Mouse (Mus musculus) CH12.LX (cell line): Measurements from ENCODE around the gene Snrpe. TPM values are rescaled to one million over a fixed set of nuclear protein-coding genes. Genes with fewer than 3 reads are reported as not detected.
A peak's percentile ranks its signal among the peaks of the same experiment; 100 is the strongest.

Experiments used
- DNase-seq: peaks from one replicate; pipeline ENCODE4 v3.0.0-alpha.2; 2013; ENCODE audit errors: extremely low read depth
- H3K27ac ChIP-seq: 2 replicates; pipeline ENCODE4 v1.5.1; 2012; ENCODE audit warnings: low read depth, mild to moderate bottlenecking, control low read depth, moderate library complexity; ENCODE audit not compliant: insufficient read depth
- H3K27me3 ChIP-seq: replicated peaks from 2 replicates; pipeline ENCODE3; 2012; ENCODE audit warnings: inconsistent platforms
- H3K36me3 ChIP-seq, 2 experiments: replicated peaks in 1 of 2; 2 replicates each; pipeline versions ENCODE3 to v1.6.1; 2012; ENCODE audit warnings: inconsistent platforms in 1 of 2, low read length in 1 of 2, mild to moderate bottlenecking in 1 of 2, mixed read lengths in 1 of 2, moderate library complexity in 1 of 2; ENCODE audit not compliant: control insufficient read depth in 1 of 2, insufficient read depth in 1 of 2
- H3K4me1 ChIP-seq, 2 experiments: 2 replicates each; pipeline ENCODE4 v1.6.1; 2012; ENCODE audit warnings: inconsistent platforms in 1 of 2, moderate library complexity in 1 of 2; ENCODE audit not compliant: insufficient read depth in 2 of 2, control insufficient read depth in 1 of 2
- H3K4me2 ChIP-seq: 2 replicates; pipeline ENCODE4 v1.6.1; 2012; ENCODE audit warnings: low read depth, mild to moderate bottlenecking, control low read depth; ENCODE audit not compliant: poor library complexity, insufficient read depth, severe bottlenecking
- H3K4me3 ChIP-seq, 3 experiments: fragments of 150-350 bp in 1 of 3; sonication (generic) in 1 of 3; replicated peaks in 1 of 3; 2 replicates each; pipeline versions ENCODE3 to v1.5.1; 2011 to 2012; ENCODE audit warnings: low read depth in 2 of 3, low read length in 2 of 3, mild to moderate bottlenecking in 2 of 3, moderate library complexity in 2 of 3, control low read depth in 1 of 3, improper control_type of control experiment in 1 of 3, inconsistent platforms in 1 of 3, mixed read lengths in 1 of 3; ENCODE audit not compliant: poor library complexity in 1 of 3
- H3K79me2 ChIP-seq: replicated peaks from 2 replicates; pipeline ENCODE4 v1.6.1; 2012; ENCODE audit warnings: mild to moderate bottlenecking, moderate library complexity; ENCODE audit not compliant: control insufficient read depth, poor library complexity, insufficient read depth, severe bottlenecking; ENCODE audit errors: extremely low read depth
- H3K9ac ChIP-seq: 2 replicates; pipeline ENCODE4 v1.6.1; 2012; ENCODE audit warnings: low read depth, mild to moderate bottlenecking, control low read depth, moderate library complexity; ENCODE audit not compliant: insufficient read depth
- H3K9me3 ChIP-seq: replicated peaks from 2 replicates; pipeline ENCODE3; 2012; ENCODE audit warnings: low read length, inconsistent platforms, mixed read lengths
- BHLHE40 ChIP-seq: IDR thresholded peaks from 2 replicates; pipeline ENCODE4 v1.6.1; 2011; ENCODE audit warnings: mild to moderate bottlenecking, low read depth, low read length, improper control_type of control experiment
- CTCF ChIP-seq, 2 experiments: IDR thresholded peaks in 1 of 2; conservative IDR thresholded peaks in 1 of 2; 2 replicates each; pipeline ENCODE4 v1.5.1; 2011 to 2012; ENCODE audit warnings: low read depth in 2 of 2, low read length in 2 of 2, improper control_type of control experiment in 1 of 2, inconsistent platforms in 1 of 2, mild to moderate bottlenecking in 1 of 2, moderate library complexity in 1 of 2
- E2F4 ChIP-seq: IDR thresholded peaks from 2 replicates; pipeline ENCODE4 v1.6.1; 2011; ENCODE audit warnings: low read depth, low read length, improper control_type of control experiment; ENCODE audit not compliant: insufficient replicate concordance
- ELF1 ChIP-seq: IDR thresholded peaks from 2 replicates; pipeline ENCODE4 v1.6.1; 2014; ENCODE audit warnings: low read depth, mild to moderate bottlenecking, inconsistent platforms, low read length, improper control_type of control experiment
- EP300 ChIP-seq: IDR thresholded peaks from 2 replicates; pipeline ENCODE4 v1.6.1; 2011; ENCODE audit warnings: low read length, improper control_type of control experiment
- ETS1 ChIP-seq: conservative IDR thresholded peaks from 2 replicates; pipeline ENCODE4 v1.6.1; 2012; ENCODE audit warnings: low read depth, mild to moderate bottlenecking, inconsistent platforms, low read length, improper control_type of control experiment, moderate library complexity
- GABPA ChIP-seq: IDR thresholded peaks from 2 replicates; pipeline ENCODE4 v1.6.1; 2012; ENCODE audit warnings: low read depth, low read length, improper control_type of control experiment, inconsistent platforms; ENCODE audit not compliant: insufficient replicate concordance
- MAFK ChIP-seq: IDR thresholded peaks from 2 replicates; pipeline ENCODE4 v1.6.1; 2011; ENCODE audit warnings: low read length, improper control_type of control experiment; ENCODE audit not compliant: insufficient replicate concordance
- MAZ ChIP-seq: IDR thresholded peaks from 2 replicates; pipeline ENCODE4 v1.6.1; 2012; ENCODE audit warnings: low read depth, mild to moderate bottlenecking, inconsistent platforms, low read length, improper control_type of control experiment, moderate library complexity
- MEF2A ChIP-seq: IDR thresholded peaks from 2 replicates; pipeline ENCODE4 v1.6.1; 2014; ENCODE audit warnings: low read depth, mild to moderate bottlenecking, inconsistent platforms, low read length, improper control_type of control experiment, borderline replicate concordance
- NELFE ChIP-seq: IDR thresholded peaks from 2 replicates; pipeline ENCODE4 v1.6.1; 2011; ENCODE audit warnings: low read depth, low read length, improper control_type of control experiment
- NRF1 ChIP-seq: IDR thresholded peaks from 2 replicates; pipeline ENCODE4 v1.6.1; 2014; ENCODE audit warnings: low read depth, mild to moderate bottlenecking, inconsistent platforms, low read length, improper control_type of control experiment, moderate library complexity
- POLR2A ChIP-seq: IDR thresholded peaks from 2 replicates; pipeline ENCODE4 v1.6.1; 2011; ENCODE audit warnings: low read depth, mild to moderate bottlenecking, improper control_type of control experiment, low read length
- UBTF ChIP-seq: IDR thresholded peaks from 2 replicates; pipeline ENCODE4 v1.6.1; 2012; ENCODE audit warnings: low read depth, mild to moderate bottlenecking, inconsistent platforms, low read length, improper control_type of control experiment, moderate library complexity
- ZC3H11A ChIP-seq: IDR thresholded peaks from 2 replicates; pipeline ENCODE4 v1.6.1; 2012; ENCODE audit warnings: low read depth, mild to moderate bottlenecking, inconsistent platforms, low read length, improper control_type of control experiment
- ZKSCAN1 ChIP-seq: IDR thresholded peaks from 2 replicates; pipeline ENCODE4 v1.6.1; 2012; ENCODE audit warnings: low read depth, inconsistent platforms, low read length, improper control_type of control experiment, borderline replicate concordance
- ZNF384 ChIP-seq: IDR thresholded peaks from 2 replicates; pipeline ENCODE4 v1.6.1; 2012; ENCODE audit warnings: low read depth, low read length, improper control_type of control experiment, inconsistent platforms
- dilution Hi-C: fragments of 300-500 bp; cut with MboI; formaldehyde crosslinking; loops from 2 replicates; pipeline ENCODE4 v1.14.3; 2020; ENCODE audit warnings: low sequenced_read_pairs; ENCODE audit not compliant: extremely low pct_unique_long_range_greater_than_20kb, extremely low pct_ligation_motif_present
- in situ Hi-C: fragments of 300-500 bp; cut with MboI; formaldehyde crosslinking; loops from 3 replicates; pipeline ENCODE4 v1.14.3; 2019; ENCODE audit warnings: low sequenced_read_pairs, low pct_ligation_motif_present, low pct_unique_long_range_greater_than_20kb, mixed read lengths
- polyA plus RNA-seq: library from polyadenylated mRNA; unstranded; fragments of >175 nt; gene quantifications from 2 replicates; pipeline ENCODE4 v1.2.1, GENCODE M21; 2012; ENCODE audit warnings: low read depth; ENCODE audit not compliant: insufficient read length
- total RNA-seq, 2 experiments: library from RNA; depleted of rRNA; stranded (reverse); fragments of 300-350 nt in 1 of 2; fragments of >200 nt in 1 of 2; gene quantifications; 2 replicates each; pipeline ENCODE4 v1.2.3; 2012 to 2014

Gene Snrpe
- total and polyA plus RNA-seq, 3 experiments: 405 to 877 (median 417) TPM

DNA sequence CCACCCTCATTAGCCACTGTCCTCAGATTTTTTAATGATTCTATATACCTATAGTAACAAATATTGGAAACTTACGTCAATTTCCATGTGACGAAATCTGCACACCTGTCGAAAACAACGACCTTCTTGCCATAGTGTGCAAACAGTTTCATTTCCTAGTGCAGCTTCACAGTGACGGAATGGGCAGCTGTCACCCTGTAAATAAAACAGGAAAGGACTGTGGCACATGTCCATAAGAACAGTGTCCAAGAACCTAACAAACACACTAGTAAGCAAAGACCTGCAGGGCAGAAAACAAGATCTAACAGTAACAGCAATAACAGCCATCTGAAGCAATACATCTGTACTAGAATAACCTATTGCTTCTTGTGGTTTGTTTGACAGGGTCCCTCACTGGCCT is 35.6 kb upstream of the Snrpe start:
- no peaks in the 10 kb centered on the region for H3K27me3 ChIP-seq
- in situ Hi-C loops (no loop called here), dilution Hi-C loops (no loop called here)
- H3K27ac ChIP-seq: peak overlapping the region; percentile 35; the same call in 1 of the 2 replicates
- H3K36me3 ChIP-seq: peaks cover 55 to 90% of the 10 kb centered on the region in 2 experiments
- DNase-seq: no peak
- no peaks in the 10 kb centered on the region for H3K9me3 ChIP-seq
- H3K4me2 ChIP-seq: no peak overlapping the region
- no peak overlapping the region for H3K4me3 ChIP-seq
- H3K9ac ChIP-seq: no peak overlapping the region
- TF ChIP-seq BHLHE40 (no peak), ELF1 (no peak), POLR2A (no peak), ZNF384 (no peak), ZKSCAN1 (no peak), ETS1 (no peak; the same call in 1 of the 2 replicates), NELFE (no peak), UBTF (no peak), MAFK (no peak), E2F4 (no peak)
- TF ChIP-seq, all 38 proteins: peak for 0
- peaks cover 4 to 11% of the 10 kb centered on the region in 2 experiments; a peak in 3 of 4 replicates for H3K4me1 ChIP-seq
- peaks cover 45% of the 10 kb centered on the region for H3K79me2 ChIP-seq

DNA sequence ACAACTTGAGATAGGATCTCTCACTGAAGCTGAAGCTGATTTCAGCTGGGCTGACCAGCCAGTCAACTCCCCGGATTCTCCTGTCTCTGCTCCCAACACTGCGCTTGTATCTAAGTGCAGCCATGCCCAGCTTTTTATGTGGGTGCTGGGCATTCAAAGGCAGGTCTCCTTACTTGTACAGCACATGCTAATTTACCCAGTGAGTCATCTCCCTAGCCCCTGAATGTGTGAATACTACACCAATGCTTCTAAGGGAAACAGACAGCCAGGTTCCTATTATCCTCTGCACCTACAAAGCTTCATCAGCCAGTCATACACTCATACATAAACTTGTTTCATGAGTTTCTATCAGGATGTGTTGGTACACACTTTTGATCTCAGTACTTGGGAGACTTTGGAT is 31.1 kb upstream of the Snrpe start:
- no peaks in the 10 kb centered on the region for H3K27me3 ChIP-seq
- peaks cover 3 to 6% of the 10 kb centered on the region in 2 experiments; a peak in 3 of 4 replicates for H3K4me1 ChIP-seq
- no peak for DNase-seq
- TF ChIP-seq ETS1 (no peak), CTCF (conservative IDR thresholded peaks at IDR 0.05 in 1 of 2, IDR thresholded peaks at IDR 0.05 in 1 of 2; ENCODE audit: low read depth in 2 of 2, low read length in 2 of 2) (no peak), EP300 (no peak), GABPA (no peak), NRF1 (no peak), ZC3H11A (no peak)
- in situ Hi-C loops: no loop called here
- H3K27ac ChIP-seq: no peak overlapping the region
- no peak overlapping the region for H3K4me3 ChIP-seq
- no peak overlapping the region for H3K9ac ChIP-seq
- no peak overlapping the region for H3K4me2 ChIP-seq
- H3K36me3 ChIP-seq: peaks cover 80 to 99% of the 10 kb centered on the region in 2 experiments
- no peaks in the 10 kb centered on the region for H3K9me3 ChIP-seq
- dilution Hi-C loops: no loop called here
- H3K79me2 ChIP-seq: peaks cover 16% of the 10 kb centered on the region

DNA sequence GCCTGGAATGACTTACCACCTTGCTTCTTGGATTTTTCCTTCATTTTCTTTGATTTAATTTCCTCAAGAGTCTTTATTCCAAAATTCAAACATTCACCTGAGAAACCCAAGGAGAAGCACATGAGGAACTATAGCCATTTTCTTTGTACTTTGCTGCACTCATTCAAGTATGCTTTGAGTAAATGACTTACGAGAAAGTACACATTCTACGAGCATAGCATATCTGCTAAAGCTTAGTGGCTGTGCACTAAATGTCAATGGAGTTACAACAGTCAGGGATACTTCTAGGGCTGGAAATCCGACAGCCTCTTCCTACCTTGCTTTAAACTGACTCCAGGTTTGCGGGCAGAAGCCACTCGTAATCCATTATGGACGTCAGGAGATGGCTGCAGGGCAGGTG is 28.4 kb upstream of the Snrpe start:
- no peaks in the 10 kb centered on the region for H3K4me1 ChIP-seq
- H3K9me3 ChIP-seq: no peaks in the 10 kb centered on the region
- dilution Hi-C loops (no loop called here), in situ Hi-C loops (no loop called here)
- no peak overlapping the region for H3K4me2 ChIP-seq
- H3K9ac ChIP-seq: no peak overlapping the region
- no peak overlapping the region for H3K4me3 ChIP-seq
- H3K27ac ChIP-seq: no peak overlapping the region
- peaks cover 12% of the 10 kb centered on the region for H3K79me2 ChIP-seq
- DNase-seq: no peak
- H3K36me3 ChIP-seq: peaks cover 78 to 95% of the 10 kb centered on the region in 2 experiments
- TF ChIP-seq MEF2A (no peak), MAZ (no peak)
- H3K27me3 ChIP-seq: no peaks in the 10 kb centered on the region
